Mouse (Mus musculus) spleen, adult 18-20 months (tissue): ENCODE measurements at regions not wholly inside any gene's neighbourhood (a gene's known extent, or its start where the extent isn't known, plus 50 kb on each side); places are given as distances from the start of the nearest gene placed in this dataset.

Experiments
- DNase-seq, 2 experiments: peaks; one replicate each; pipeline ENCODE4 v3.0.0; 2022; ENCODE audit warnings: mixed read lengths in 2 of 2

GRCm38 (mm10) chr4:140307481-140307880 lies 60.9 kb upstream of the Igsf21 start:
- DNase-seq, result no peak

- DNase-seq, result no peak
Observed at GRCm38 (mm10) chr4:140304960-140305359, 58.4 kb upstream of the Igsf21 start.

GRCm38 (mm10) chr4:140301661-140302060 lies 55.1 kb upstream of the Igsf21 start:
- no peak for DNase-seq

DNA sequence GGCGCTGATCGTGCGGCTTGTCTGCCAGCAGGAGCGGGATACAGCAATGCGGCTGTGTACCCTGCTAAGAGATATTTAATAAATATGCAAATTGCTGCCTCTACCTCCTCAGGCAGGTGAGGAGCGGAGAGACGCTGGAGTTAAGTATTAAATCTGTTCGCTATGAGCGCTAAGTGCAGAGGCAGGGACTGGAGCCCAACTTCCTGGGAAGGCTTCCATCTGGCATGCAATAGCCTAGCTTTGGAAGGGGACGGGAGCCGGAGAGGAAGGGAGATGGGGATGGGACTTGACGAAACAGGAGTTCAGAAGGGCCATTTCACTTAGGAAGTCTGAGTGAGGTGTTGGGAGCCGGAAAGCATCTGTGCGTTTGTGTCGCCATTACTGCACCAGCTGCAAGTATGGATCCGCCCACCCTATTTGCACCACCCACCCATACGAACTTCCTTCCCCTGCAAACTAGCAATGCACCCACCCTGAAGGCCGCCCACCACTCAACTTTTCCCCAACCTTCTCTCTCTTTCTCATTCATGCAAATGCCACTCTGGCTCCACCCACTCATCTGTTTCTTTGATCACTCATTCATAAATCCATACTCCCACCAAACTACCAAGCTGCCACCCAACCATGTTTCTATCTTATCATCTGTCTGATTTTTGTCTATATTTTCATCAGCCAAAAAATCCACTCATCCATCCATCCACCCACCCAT lies 51.5 kb upstream of the Igsf21 start:
- no peak for DNase-seq
